Mouse (Mus musculus) layer of hippocampus, adult 18-20 months (tissue): ENCODE data around the gene 3110082I17Rik. TPM values are rescaled to one million over a fixed set of nuclear protein-coding genes. Genes with fewer than 3 reads are reported as not detected.

Experiments
- DNase-seq, 2 experiments: peaks; one replicate each; pipeline ENCODE4 v3.0.0; 2022; ENCODE audit warnings: low spot score in 2 of 2
- long read RNA-seq: library from polyadenylated mRNA; stranded (forward); transcript quantifications from one replicate; pipeline ENCODE4 v2.0.0, GENCODE M21; 2021
- total RNA-seq, 2 experiments: library from RNA; stranded (reverse); gene quantifications; 2 replicates each; pipeline ENCODE4 v1.2.3; 2021

3110082I17Rik gene
- total RNA-seq = 10 to 100 TPM; 14.6 to 15.7 TPM
- long read RNA-seq, transcript 3110082I17Rik-201 (5 exons, 1,429 nt) = major isoform, 17 of 21 reads
- long read RNA-seq, partial matches to known transcripts = 0 of 21 reads
- long read RNA-seq, other reads (novel, unspliced or antisense) = 2 of 21 reads

DNA sequence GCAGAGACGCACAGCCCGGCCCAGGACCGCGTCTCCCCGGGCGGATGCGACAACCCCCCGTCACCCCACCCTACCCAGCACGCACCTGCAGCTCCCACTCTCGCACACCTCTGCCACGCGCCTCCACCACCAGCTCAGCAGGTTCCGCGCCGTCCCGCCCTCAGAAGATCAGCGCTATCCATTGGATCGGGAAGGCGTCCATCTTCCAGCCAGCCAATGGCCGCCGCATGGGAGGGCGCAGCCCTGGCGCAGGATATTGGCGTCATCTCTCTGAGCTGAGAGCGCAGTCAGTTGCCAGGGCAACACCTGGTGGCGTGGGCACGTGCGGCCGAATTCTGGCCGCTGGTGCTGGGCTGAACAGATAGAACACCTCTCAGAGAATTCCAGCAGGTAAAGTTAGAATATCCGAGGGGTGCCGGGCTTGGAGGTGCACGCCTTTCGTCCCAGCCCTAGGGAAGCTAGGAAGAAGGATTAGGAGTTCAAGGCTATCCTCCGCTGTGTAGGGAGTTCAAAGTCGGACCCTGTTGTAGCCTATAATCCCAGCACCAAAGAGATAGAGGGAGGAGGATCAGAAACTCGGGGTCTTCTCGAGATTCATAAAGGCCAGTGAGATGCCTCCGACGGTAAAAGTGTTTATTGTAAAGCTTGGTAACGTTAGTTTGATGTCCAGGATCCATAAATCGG, at the start of gene 3110082I17Rik:
Gene 3110082I17Rik (minus strand): TSS at position 144 of the 684 bp plus-strand sequence.
- DNase-seq = peak; percentile 96 to 99

DNA sequence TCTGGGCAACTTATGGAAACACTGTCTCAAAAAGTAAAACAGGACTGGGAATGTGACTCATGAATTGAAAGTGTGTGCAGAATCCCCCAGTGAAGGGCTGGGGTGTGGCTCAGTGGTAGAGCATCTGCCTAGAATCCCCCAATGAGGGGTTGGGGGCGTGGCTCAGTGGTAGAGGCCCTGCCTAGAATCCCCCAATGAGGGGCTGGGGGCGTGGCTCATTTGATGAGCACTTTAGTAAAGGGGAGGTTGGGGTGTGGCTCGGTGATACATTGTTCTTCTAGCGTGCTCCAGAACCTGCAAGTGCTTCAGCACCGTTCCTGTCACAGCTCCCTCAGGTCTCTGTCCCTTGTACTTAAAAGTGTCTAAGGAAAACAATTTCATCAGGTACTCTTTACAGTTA, 45.9 kb upstream of the 3110082I17Rik start:
- DNase-seq = no peak

DNA sequence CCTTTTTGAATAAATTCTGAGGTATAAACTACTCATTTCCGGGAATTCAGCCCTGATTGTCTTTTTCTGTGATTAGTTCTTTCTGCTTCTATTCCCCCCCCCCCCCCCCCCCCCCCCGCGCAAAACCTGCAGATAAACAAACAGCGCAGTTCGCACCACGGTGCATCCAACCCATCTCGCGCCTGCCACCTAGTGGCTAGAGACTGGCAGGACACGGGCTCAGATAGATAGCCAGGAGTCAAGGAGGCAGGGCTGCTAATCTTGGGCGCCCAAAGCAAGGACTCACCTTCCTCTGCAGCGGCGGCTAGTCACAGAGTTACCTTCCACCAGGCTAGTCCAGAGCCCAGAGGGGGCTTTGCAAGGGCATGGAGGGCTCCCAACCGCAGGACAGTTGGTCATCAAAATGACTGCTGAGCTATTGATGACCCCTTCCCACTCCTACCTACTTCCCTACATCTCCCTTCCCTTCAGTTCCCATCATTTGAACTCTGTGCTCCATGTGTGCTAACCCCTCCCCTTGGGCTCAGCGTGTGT, 44.8 kb upstream of the 3110082I17Rik start:
- peak; percentile 70 to 89 for DNase-seq

DNA sequence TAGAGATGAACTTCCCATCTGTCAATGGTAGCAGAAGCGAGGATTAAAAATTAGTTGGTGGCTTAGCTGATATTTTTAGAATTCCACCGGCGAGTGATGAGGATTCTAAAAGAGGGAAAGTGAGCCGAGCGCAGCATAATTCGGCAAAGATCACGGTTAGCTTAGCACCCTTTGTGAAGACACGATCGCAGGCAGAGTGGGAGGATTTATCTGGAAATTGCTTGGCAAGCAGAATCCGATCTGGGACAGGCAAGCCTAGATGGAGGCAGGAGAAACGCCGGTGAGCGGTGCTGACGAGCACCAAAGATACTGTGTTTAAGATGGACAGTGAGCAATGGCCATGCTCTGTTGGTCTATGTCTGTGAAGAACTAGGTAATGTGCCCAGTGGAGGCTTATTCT, 42.0 kb upstream of the 3110082I17Rik start:
- DNase-seq = peak; percentile 32 to 69

DNA sequence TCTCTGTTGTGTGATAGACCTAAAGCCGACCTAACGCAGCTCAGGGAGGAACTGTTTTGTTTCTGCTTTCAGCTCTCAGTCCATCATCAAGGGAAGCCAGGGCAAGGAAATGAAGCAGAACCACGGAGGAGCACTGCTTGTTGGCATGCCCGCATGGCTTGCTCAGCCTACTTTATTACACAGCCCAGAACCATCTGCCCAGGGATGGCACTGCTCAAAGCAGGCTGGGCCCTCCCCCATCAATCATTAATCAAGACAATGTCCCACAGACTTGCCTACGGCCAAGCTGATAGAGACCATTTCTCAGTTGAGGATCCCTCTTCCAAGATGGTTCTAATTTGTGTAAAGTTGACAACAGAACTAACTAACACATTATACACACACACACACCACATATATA, 38.5 kb upstream of the 3110082I17Rik start:
- DNase-seq = peak; percentile 14 to 25

DNA sequence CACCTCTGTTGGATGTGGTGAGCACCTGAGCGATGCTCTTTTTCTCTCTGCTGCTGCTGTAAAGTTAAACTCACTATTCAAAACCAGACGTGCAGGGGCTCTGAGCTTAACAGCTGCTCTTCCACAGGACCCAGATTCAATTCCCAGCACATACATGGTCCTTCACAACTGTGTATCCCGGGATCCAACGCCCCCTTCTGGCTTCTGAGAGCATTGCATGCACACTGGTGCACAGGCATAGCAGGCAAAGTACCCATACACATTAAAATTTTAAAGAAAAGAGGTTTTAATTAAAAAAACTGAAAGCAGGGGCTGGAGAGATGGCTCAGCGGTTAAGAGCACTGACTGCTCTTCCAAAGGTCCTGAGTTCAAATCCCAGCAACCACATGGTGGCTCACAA, 36.6 kb upstream of the 3110082I17Rik start:
- no peak for DNase-seq

DNA sequence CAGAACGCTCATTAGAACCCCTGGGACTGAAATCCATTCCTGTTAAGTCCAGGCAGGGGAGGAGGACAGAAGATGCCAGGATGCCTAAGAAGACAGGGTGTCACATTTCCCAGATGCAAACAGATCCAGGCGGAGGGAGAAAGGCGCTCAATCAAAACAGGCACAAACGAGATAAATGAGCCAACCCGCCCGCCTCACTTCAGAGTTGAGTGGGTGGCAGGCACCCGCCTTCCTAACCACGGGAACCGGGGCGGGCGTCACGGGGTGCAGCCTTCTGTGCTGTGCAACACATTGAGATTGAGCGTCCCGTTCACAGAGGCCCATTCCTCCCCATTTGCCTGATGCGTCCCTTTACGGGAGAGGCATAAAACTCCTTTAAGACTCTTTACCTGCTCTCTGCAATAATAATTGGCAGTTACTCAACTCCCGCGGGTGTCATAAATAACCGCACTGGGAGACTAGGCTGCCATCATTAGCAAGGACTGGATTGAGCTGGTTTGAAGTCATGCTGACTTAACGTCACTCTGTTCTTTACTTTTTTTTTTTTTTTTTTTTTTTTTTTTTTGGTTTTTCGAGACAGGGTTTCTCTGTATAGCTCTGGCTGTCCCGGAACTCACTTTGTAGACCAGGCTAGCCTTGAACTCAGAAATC, 34.8 kb upstream of the 3110082I17Rik start:
- peak; percentile 70 to 86 for DNase-seq

DNA sequence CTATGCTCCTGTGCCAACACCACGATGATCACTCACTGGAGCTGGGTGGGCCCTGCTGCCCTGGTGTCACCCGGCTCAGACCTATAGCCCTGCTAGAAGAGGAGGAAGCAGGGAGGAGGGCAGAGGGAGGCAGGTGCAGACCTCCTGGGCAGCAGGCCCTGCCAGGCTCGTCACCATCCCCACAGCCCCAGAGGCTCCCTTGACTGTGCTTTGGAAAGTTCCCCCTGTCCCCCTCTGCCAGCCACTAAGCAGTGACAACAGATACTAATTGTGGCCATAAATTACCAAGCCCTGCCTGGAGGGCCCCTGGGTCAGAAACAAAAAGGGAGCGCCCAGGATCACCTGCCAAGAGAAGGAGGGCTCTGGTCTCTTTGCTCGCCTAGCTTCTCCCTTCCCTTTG, 33.4 kb upstream of the 3110082I17Rik start:
- no peak for DNase-seq

DNA sequence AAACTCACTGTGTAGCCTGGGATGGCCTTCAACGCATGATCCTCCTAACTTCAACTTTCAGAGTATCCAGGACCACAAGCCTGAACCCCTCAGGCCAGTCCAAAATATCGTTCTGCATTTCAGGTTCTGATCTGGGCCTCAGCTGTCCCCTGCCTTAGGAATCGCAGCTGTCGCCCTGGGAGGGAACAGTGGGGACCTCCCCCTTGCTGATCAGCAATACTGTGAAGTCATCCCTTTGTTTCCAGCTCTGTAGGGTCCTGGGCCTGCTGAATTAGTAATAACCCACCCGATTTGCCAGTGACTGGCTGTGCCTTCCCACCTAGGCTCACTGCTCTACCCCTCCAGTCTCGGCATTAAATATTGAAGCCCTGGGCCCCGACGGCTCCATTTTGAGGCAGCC, 31.0 kb upstream of the 3110082I17Rik start:
- no peak for DNase-seq

DNA sequence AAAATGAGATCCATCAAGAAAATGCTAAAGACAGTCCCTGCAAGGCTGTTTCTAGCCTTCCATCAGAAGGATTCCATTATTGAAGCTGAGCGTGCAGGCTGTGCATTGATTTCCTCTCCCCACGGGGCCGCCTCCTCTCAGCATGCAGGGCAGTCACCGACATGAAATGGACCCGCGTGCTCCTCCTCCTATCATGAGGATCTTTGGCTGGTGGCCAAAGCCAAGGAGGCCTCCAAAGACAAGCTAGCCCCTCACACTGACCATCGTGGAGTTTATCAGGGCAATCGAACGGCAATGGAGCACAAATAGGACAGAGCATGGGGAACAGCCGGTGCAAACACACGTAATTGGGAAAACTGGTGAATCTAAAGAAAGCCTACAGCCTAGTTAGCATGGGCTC, 29.8 kb upstream of the 3110082I17Rik start:
- DNase-seq = no peak

DNA sequence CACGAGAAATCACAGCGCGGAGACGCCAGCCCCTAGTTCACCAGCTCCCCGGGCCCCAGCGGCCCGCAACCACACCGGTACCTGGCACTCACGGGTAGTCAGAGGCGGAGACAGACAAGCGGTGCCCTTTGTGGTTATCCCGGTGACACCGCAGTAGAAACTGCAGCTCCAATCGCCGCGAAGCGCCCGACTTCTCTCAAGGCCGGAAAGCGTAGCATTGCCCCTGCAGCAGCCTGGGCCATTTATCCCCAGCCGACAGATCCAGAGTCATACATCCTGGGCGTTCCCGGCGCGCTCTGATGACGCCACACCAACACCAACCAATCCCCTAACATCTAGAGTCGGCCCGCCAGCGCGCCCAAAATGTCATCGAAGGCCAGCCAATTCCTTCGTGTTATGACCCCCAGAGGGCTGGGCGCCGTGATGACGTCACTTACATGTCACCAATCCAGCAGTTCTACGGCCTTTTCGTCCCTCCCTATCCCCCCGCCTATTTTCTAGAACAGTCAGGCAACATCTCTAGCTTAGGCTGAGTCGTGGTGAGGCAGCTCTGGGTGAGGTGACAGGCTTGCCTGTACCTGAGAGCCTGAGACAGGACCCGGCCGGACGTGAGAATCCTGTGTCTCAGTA, 24.0 kb upstream of the 3110082I17Rik start, which contains the start of gene Zfand2a:
Gene Zfand2a (minus strand): TSS at position 365 of the 630 bp plus-strand sequence.
- DNase-seq = peak; percentile 98 to 100

DNA sequence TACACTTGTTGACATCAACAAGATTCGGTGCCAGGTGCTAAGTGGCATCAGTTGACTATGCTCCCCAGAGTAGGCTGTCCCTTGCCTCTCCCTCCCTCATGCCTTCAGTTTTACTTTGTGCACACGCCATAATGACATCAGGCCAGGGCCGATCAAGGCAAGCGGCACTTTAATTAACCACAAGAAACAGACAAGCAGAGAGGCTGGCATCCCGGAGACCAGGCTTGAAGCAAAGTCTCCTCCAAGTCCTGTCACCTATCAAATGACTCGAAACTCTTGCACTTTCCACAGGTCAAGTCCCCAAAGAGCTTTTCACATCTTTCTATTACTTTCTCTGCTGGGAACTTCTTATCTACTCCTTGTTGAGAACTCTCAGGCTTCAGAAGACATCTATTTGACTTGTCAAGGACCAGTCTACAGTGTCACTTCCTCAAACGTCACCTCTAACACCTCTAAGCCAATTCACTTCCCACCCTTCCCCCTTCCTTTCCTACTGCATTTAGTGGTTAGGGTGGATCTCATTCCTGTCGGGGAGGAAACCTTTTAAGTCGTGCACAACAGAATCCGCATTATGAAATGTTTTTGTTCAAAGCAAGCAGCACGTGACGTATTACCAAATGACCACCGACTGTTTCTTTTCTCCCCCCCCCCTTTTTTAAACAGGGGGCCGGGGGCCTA, 23.0 kb upstream of the 3110082I17Rik start:
- no peak for DNase-seq

DNA sequence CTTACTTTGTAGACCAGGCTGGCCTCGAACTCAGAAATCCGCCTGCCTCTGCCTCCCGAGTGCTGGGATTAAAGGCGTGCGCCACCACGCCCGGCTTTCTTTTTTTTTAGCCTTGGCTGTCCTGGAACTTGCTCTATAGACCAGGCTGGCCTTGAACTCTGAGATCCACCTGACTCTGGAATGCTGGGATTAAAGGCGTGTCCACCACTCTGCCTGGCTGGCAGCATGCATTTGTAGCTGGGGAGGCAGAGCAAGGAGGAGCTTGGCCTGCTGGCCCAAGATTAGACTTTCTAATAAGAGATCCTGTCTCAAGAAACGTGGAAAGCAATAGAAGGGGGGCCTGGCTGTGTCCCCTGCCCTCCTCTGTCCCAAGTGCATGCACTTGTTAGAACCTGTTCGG, 20.1 kb upstream of the 3110082I17Rik start:
- DNase-seq = no peak

DNA sequence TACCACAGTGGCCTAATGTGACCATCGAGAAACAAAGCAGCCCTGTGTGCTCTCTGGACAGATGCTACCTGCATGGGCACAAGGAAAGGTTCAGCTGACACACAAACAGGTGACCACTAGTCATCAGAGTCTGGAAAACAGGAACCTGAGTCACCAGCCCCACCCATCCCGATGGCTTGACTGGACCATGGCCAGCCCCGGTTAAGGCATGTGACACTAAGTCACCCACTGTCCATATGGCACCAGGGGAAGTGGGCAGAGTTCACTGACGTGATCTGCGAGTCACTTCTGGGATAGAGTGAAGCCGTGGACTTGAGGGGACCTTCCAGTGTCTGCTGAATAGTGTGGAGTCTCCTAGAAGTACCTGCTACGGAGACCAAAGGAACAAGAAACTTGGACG, 18.8 kb upstream of the 3110082I17Rik start:
- no peak for DNase-seq

DNA sequence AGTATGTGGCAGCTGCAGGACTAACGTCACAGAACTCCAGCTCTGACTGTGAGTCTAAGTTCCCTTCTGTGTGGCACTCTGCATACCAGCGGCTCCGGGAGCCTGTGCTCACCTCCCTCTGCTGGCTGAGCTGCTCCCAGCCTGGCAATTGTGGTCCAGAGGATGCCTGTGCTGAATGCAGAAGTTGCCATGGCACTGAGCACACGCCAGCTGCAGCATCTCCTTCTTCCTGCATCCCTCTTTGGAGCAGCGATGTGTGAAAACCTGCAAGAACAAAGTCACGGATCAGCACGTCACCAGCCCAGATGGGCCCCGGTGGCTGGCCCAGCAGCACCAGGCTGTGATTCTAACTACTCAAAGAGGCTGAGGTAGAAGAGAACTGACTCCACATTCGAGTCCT, 14.4 kb upstream of the 3110082I17Rik start:
- DNase-seq = peak in 1 of 2 experiments; percentile 24

DNA sequence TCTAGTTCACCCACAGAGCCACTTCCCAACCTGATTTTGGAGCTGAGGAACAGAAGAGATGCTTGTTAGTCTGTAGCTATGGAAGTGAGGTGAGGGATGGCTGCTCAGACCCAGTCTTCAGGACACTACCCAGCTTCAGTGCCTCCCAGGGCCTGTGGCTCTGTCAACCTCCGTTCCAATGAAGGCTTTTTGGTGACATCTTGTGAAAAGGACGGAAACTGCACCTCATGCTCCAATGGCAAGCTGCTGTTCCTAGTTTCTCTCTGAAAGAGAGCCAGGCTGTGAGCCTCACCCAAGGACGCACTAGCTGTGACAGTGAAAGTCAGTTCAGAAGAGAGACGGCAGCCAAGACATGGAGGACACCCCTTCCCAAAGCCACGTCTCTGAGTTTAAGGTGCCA, 7.7 kb upstream of the 3110082I17Rik start:
- peak; percentile 29 to 65 for DNase-seq

DNA sequence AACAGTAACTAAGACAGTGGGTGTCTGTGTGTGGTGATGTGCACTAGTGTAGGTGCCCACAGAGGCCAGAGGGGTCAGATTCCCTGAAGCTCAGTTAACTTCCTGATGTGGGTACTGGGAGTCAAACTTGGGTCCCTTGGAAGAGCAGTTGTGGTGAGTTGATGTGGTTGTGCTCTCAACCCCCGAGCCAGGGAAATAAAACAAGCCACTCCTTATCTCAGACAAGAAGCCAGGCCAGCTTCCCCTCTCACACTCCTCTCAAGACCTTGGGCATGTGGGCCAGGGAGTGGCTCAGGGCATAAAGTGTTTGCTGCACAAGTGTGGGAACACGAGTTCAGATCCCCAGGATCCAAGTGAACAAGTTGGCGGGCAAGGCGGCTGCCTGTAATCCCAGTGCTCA, 6.5 kb upstream of the 3110082I17Rik start:
- DNase-seq = no peak

DNA sequence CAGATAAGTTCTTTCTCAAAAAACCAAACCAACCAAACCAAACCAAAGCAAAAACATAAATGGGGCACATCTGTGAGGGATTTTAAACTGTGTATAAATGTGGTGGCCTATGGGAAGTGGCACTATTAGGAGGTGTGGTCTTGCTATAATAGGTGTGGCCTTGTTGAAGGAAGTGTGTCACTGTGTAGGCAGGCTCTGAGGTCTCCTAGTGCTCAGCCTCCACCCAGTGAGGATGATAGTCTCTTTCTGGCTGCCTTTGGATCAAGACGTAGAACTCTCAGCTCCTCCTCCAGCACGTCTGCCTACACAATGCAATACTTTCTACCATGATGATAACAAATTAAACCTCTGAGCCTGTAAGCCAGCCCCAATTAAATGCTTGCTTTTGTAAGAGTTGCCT, 6.0 kb upstream of the 3110082I17Rik start:
- DNase-seq = no peak

DNA sequence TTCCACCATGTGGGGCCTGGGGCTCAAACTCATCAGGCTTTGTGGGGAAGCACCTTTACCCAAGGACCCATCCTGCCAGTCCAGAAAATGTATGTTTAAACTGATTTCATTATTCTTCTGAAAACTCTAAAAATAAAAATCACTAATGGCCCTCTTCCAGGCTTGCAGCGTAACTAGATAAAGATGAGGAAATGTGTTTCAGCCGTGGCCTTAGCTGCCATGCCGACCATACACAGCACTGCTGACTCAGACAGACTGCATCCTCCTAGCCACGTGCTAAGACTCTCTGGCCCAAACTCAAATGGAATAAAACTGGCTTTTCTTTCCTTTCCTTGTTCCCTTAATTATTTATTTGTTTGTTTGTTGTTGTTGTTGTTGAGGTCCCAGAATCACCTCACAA, 4.5 kb upstream of the 3110082I17Rik start:
- no peak for DNase-seq

DNA sequence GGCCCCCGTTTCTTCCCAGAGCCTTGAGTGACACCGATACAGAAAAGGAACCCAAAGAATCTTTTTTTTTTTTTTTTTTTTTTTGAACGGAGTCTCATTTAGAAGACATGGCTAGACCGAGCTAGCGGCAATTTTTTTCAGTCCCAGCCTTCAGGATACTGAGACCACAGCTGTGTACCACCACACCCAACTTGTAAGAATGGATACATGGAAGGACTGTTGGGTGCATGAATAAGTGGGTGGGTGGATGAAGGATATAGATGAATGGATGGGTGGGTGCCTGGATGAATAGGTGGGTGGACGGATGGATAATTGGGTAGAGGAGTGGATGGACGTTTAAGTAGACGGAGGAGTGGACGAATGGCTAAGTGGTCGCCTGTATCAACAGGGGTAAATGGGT, 389 bp downstream of the 3110082I17Rik start:
- DNase-seq = no peak

DNA sequence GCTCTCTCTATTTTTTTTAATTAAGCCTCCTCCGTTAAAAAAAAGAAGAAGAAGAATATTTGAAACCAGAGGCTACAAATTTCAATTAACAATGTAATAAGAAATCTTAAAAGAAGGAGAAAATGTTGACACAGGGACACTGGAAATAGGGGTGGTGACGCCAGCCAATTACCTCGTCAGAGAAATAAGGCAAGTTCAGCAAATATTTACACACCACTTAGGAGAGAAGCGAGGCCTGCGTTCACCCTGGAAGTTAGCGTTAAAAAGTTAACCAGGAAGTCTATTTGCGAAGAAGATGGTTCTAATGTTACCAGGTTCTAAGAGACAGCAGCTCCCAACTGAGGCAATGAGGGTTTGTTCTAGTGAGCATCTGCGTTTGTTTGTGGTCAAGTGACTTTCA, 3.1 kb downstream of the 3110082I17Rik start:
- DNase-seq = no peak
